Mouse (Mus musculus) gastrocnemius, adult 8-10 months (tissue): ENCODE results near the gene Nat8l. TPM values are rescaled to one million over a fixed set of nuclear protein-coding genes. Genes with fewer than 3 reads are reported as not detected.

ENCODE experiments used
- DNase-seq, 2 experiments: peaks; one replicate each; pipeline ENCODE4 v3.0.0; 2022; ENCODE audit warnings: low spot score in 2 of 2
- total RNA-seq, 4 experiments: library from RNA; stranded (reverse); gene quantifications; 2 replicates each; pipeline ENCODE4 v1.2.4; 2022

The Nat8l gene
- total RNA-seq, 4 experiments from 2014 or later = 0.16 to 0.24 (median 0.20) TPM

DNA sequence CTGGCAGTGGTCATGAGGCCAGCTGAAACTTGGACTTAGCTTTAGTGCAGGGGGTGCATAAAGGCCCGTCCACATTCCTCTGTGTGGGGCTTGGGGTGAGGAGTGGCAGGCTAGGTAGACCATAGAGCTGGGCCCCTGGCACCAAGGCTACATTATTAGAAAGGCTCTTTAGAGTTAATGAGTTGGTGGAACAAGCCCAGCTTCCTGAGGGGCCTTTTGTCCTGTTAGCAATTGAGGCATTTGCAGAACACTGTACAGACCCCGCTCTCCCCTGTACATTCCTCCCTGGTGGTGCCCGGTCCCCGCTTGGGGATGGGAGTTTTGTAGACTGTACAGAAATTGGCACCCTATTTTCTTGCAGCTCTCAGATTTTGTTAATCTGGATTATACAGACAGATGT lies 6.9 kb downstream of the Nat8l start:
- DNase-seq = no peak

DNA sequence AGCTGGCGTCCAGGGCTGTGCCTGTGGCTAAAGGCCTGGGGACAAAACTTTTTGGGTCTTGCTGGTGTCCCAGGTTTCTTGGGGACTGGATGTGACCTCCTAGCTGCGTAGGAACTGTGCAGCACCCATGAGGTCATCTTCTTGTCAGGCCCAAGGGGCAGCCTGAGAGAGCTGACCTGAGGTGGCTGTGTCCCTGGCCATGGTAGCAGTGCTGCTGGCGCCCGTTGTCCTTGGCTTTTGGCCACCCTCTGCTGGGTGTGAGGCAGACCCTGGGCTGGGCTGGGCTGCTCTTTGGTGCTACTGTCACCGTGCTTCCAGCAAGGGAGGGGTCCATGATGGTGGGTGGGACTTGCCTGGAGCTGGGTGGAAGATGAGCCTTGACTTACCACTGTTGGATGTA lies 8.8 kb downstream of the Nat8l start:
- DNase-seq = no peak

DNA sequence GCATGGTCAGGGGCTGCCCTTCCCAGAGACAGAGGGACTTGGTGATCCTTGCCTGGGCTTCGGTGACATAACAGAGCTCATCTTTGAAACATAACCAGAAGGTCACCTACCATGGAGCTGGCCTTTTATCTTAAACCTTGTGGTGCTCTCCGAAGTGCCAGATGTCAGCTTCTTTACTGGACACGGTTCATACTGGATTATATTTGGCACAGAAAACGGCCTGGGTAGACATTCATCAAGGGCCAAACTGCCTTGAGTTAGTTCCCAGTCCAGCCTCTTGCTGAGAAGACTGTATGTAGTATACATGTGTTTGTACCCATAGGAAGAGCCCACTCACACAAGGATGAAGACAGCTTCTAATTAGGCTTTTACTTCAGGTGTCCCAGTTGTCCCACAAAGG lies 11.0 kb downstream of the Nat8l start:
- no peak for DNase-seq

DNA sequence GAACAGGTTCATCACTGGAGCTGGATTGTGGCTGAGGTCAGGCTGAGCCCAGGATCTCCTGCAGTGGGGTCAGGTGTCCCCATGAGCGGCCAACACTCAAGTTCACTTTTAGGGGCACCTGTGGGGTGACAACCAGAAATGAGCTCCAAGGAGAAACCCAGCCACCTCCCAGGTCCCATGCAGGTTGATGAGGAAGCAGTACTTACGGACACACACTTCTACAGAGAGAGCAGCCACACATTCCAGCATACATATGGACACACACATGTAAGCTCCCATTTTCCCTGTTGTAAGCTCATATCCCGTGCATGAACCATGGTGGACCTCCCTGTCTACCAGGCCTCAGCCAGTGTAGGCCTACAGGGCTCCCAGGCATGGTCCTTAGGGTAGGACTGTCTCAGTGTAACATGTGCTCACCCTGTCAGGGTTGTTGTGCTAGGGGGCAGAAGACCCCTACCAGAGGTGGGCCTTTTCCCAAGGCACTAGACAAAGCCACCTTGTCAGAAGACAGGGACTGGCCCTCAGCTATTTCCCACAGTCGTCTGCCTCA lies 11.7 kb downstream of the Nat8l start:
- no peak for DNase-seq

DNA sequence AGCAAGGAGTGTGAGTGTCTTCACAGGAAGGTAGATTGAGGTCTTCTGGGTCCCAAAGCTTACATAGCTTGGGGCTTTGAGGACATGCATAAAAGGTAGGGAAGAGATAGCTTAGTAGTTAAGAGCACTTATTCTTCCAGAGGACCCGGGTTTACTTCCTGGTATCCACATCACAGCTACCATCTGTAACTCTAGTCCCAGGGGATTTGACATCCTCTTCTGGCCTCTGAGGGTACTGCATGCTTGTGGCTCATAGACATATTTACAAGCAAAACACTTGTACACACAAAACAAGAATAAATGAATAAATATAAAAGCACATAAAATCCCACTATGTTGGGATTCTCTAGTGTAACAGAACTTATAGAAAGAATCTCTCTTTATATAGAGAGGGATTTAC lies 18.9 kb downstream of the Nat8l start:
- no peak for DNase-seq

DNA sequence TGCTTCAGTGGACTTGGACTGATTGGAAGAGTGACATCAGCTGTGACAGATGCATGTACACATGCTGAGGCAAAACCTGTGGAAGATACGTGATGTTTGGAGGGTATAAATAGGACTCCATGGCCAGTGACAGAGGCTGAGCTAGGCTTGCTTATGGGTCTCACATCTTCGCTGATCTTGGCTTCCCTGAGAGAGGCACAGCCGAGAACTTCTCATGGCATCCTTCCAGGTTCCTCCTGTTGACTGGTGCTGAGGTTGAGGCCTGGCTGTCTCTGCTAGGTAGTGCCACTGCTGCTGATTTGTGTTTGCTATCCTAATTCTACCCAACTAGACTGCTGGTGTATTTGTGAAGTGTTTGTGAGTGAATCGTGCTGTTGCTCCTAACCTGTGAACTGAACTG lies 23.2 kb downstream of the Nat8l start:
- DNase-seq = no peak

DNA sequence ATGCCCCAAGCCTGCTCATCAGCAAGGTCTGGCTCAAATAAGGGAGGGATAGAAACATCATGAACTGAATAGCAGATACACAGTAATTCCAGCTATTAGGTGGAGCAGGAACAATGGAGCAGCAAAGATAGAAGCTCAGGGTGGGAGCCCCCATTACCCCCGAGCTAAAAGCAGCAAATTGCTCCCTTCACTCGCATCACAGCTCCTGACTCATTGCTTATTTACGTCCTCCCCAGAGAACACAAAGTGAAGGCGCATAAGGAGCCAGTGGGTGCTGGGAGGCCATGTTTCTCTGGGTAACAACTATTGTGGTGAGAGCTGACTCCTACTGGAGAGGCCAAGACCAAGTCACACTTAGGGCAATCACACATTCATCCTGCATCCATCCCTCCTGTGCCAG lies 34.3 kb downstream of the Nat8l start:
- DNase-seq = no peak

DNA sequence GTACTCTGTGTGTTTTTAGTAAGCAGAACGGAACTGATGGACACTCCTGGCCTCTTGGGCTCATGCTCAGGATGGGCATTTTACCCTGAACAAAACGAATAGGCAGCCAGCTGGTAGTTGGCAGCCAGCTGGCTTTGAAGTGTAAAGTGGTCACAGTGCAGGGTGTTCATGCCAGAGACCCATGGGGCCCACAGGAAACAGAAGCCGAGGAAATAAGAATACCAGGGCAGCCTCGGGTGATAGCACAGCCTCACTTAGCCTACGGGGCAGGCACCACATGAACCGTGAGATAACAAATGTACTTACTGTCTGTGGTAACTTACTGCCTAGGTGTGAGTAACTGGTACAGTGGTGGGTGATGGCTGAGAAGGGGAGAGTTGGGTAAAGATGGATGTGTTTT lies 35.2 kb downstream of the Nat8l start:
- DNase-seq = no peak

DNA sequence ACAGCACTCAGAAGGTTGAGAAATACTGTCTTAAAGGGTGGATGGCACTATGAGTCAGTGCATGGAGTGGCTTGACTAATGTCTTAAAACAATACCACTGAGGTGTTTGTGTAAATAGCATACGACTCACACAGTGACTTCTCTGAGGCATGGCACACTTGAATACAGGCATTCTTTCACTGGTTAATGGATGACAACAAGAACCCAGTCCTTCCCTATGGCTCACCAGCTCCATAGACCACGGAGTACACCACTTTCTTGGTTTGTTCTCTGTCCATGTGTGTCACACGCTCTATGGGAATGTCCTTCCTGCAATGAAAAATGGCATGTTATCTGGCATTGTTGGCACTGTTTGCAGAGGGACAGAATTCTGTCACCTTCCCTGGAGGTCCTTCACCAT lies 36.7 kb downstream of the Nat8l start:
- no peak for DNase-seq

Other genes with a start within 250 kb of the Nat8l start
- 10 to 100 TPM; 69.8 to 82.0 (median 73.8) TPM for gene Letm1, start 213.2 kb upstream of the Nat8l start, total RNA-seq
- gene Nsd2, start 175.3 kb upstream of the Nat8l start, total RNA-seq = 10 to 100 TPM in 3 of 4 experiments, 1 to 10 TPM in 1; 7.4 to 12.7 (median 11.2) TPM
- 1 to 10 TPM; 5.7 to 7.0 (median 6.4) TPM for gene Nelfa, start 59.6 kb upstream of the Nat8l start, total RNA-seq
- not detected for gene Gm1673, start 12.6 kb upstream of the Nat8l start, total RNA-seq
- 1 to 10 TPM in 1 of 4 experiments, under 1 TPM in 2, not detected in 1; 0.51 to 2.3 (median 0.89) TPM for gene Poln, start 173.5 kb downstream of the Nat8l start, total RNA-seq
- gene Haus3, start 173.5 kb downstream of the Nat8l start, total RNA-seq = 1 to 10 TPM; 3.5 to 4.0 (median 3.6) TPM
- gene Mxd4, start 191.7 kb downstream of the Nat8l start, total RNA-seq = 10 to 100 TPM; 17.0 to 30.9 (median 24.8) TPM